Mouse (Mus musculus) embryonic facial prominence, embryonic 10.5 days (tissue): ENCODE data around the gene Hoxc5. TPM values are rescaled to one million over a fixed set of nuclear protein-coding genes. Genes with fewer than 3 reads are reported as not detected.

Experiments used
- DNase-seq: peaks from one replicate; pipeline ENCODE4 v3.0.0-alpha.2; 2017; ENCODE audit warnings: low spot score
- H3K27ac ChIP-seq: fragments of 300-500 bp; sonication (generic); replicated peaks from 2 replicates; pipeline ENCODE4 v1.5.1; 2016; ENCODE audit warnings: mild to moderate bottlenecking
- H3K27me3 ChIP-seq: fragments of 300-500 bp; sonication (generic); replicated peaks from 2 replicates; pipeline ENCODE4 v1.6.1; 2016; ENCODE audit warnings: low read depth, mild to moderate bottlenecking; ENCODE audit not compliant: poor library complexity, severe bottlenecking
- H3K36me3 ChIP-seq: fragments of 300-500 bp; sonication (generic); replicated peaks from 2 replicates; pipeline ENCODE4 v1.6.1; 2016; ENCODE audit warnings: mild to moderate bottlenecking, moderate library complexity
- H3K4me1 ChIP-seq: fragments of 300-500 bp; sonication (generic); 2 replicates; pipeline ENCODE4 v1.6.1; 2016
- H3K4me3 ChIP-seq: fragments of 300-500 bp; sonication (generic); 2 replicates; pipeline ENCODE4 v1.5.1; 2016; ENCODE audit warnings: mild to moderate bottlenecking, moderate library complexity
- H3K9me3 ChIP-seq: fragments of 300-500 bp; sonication (generic); 2 replicates; pipeline ENCODE4 v1.6.1; 2016; ENCODE audit warnings: mild to moderate bottlenecking
- WGBS: fragments of 180-500 bp; shearing (Covaris S2); methylation state at CpG from one replicate; pipeline ENCODE4 v1.1.7; 2016; 5-methylcytosine and 5-hydroxymethylcytosine counted together
- polyA plus RNA-seq: library from polyadenylated mRNA; unstranded; fragments of >200 nt; fragmentation: Nextera tagmentation; extraction: Ambion mirVana; gene quantifications from 2 replicates; pipeline ENCODE4 v1.2.1, GENCODE M21; 2016

Hoxc5 gene
- polyA plus RNA-seq, 1 experiment from 2014 or later: 0.07 TPM

DNA sequence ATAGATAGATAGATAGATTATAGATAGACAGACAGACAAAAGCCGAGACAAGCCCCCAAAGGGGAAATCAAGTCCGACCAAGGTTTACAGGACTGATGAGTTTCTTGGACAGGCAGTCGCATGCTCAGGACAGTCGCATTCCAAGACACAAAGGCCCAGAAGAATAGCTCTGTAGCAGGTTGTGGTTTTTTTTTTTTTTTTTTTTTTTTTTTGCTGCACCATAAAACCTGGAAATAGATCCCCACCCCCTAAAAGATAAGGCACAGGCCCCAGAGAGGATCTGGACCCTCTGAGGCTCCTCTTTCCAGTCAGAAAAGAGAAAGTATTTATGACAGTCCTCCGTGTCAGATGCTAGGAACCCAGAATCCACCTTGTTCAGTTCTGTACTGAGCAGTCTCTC is 20.8 kb downstream of the Hoxc5 start:
- peaks cover 3% of the 10 kb centered on the region; the same call in 1 of the 2 replicates for H3K4me1 ChIP-seq
- H3K4me3 ChIP-seq: no peak overlapping the region

DNA sequence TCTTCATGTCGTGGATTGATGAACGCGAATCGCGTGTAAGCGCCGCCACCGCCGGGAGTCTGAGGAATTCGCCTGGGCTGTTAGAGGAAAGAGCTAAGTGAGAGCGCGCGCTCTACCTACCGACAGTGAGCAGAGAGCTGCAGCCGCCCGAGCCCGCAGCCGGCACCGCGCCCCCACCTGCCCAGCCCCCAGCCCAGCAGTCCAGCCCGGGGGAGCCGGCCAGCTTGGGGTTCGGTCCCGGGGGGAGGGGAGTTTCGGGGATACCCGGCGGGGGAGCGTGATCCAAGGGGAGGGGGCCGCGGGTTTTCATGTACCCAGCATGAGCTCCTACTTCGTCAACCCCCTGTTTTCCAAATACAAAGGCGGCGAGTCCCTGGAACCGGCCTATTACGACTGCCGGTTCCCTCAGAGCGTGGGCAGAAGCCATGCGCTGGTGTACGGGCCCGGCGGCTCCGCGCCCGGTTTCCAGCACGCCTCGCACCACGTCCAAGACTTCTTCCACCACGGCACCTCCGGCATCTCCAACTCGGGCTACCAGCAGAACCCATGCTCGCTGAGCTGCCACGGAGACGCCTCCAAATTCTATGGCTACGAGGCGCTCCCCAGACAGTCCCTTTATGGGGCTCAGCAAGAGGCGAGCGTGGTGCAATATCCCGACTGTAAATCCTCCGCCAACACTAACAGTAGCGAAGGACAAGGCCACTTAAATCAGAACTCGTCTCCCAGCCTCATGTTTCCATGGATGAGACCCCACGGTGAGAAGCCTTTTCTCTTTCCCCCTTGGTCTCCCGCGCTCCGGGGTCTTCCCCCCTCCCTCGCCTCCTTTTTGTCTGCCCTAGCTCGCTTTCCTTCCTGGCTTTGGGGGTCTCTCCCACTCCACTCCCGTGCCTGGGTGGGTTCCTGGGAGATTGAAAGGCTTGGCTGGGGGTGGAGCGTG is 23.5 kb downstream of the Hoxc5 start, which contains the start of gene Hoxc8:
Gene Hoxc8 (plus strand): TSS at position 147 of the 937 bp plus-strand sequence.
- Histone ChIP-seq H3K27ac (no peak within 1 kb of the TSS), H3K27me3 (peaks cover 100% of the 10 kb centered on the region), H3K9me3 (no peaks in the 10 kb centered on the region), H3K36me3 (no peaks in the 10 kb centered on the region), H3K4me3 (no peak within 1 kb of the TSS), H3K4me1 (peaks cover 3% of the 10 kb centered on the region; the same call in 1 of the 2 replicates)
- WGBS: 1% methylated on average over 69 of the region's 69 CpGs
- DNase-seq: no peak

More for the DNA sequence above, 20.8 kb downstream of the Hoxc5 start:
- Histone ChIP-seq H3K27me3 (peaks cover 100% of the 10 kb centered on the region), H3K9me3 (no peaks in the 10 kb centered on the region), H3K36me3 (no peaks in the 10 kb centered on the region), H3K27ac (no peak overlapping the region)
- WGBS: 9% methylated on average over 5 of the region's 5 CpGs
- no peak for DNase-seq

DNA sequence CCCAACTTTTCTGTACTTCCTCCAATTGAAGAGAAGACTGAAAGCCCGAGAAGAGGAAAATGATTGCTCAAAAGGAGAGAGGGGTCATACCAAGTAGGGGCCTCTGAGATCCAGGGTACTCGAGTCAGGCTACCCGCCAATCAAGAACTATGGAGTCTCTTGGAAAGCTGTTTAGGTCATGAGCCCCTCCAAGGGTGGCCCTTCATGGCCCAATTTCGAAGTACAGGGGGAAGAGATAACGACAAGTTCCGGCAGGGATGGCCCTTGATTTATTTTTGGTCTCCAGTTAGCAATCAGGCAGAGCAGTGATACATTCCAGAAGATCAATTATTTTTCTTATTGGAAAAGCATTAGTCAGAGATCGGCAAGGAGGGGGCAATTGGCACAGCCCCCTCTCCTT is 24.5 kb downstream of the Hoxc5 start:
- WGBS: 3% methylated on average over 7 of the region's 7 CpGs
- Histone ChIP-seq H3K4me1 (peaks cover 3% of the 10 kb centered on the region; the same call in 1 of the 2 replicates), H3K27me3 (peaks cover 100% of the 10 kb centered on the region), H3K9me3 (no peaks in the 10 kb centered on the region), H3K4me3 (no peak overlapping the region), H3K36me3 (no peaks in the 10 kb centered on the region), H3K27ac (no peak overlapping the region)
- no peak for DNase-seq

DNA sequence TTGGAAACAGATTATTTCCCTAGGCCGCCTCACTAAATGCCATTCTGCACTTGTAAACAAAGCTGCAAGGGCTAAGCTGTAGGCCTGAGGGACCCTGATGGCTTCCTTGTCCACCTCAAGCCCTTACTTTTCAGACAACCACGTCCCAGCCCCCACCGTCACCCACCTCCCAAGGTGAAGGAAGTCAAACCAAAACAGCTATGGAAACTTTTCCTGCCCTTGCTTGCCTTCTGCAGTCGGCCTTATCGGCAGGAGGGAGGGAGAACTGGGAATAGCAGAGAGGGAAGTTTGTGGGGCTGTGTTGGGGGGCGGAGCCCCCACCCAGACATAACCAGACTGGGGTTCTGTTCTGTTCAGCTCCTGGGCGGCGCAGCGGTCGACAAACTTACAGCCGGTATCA is 25.0 kb downstream of the Hoxc5 start:
- Histone ChIP-seq H3K27me3 (peaks cover 100% of the 10 kb centered on the region), H3K27ac (no peak overlapping the region), H3K4me3 (no peak overlapping the region), H3K4me1 (peaks cover 3% of the 10 kb centered on the region; the same call in 1 of the 2 replicates), H3K9me3 (no peaks in the 10 kb centered on the region), H3K36me3 (no peaks in the 10 kb centered on the region)
- WGBS: under 1% methylated on average over 11 of the region's 11 CpGs
- DNase-seq: no peak

DNA sequence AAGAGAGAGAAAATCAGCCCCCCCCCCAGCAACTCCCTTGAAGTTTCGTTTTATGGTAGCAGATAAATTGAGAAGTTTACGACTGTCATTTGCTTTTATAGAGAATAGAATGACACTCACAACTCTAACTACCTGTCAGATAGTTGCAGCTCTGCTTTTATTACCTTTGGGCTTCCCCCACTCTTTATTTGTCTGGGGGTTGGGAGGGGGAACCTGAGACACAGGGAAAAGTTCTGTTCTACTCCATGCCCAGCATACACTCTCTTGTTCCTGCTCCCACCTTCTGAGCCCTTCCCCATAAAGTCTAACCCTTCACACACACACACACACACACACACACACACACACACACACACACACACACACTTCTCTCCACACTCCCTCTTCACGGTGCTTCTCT is 25.6 kb downstream of the Hoxc5 start:
- WGBS: under 1% methylated on average over 3 of the region's 3 CpGs
- no peaks in the 10 kb centered on the region for H3K9me3 ChIP-seq
- H3K4me1 ChIP-seq: peaks cover 3% of the 10 kb centered on the region; the same call in 1 of the 2 replicates
- H3K4me3 ChIP-seq: no peak overlapping the region
- peaks cover 100% of the 10 kb centered on the region for H3K27me3 ChIP-seq
- DNase-seq: no peak
- H3K27ac ChIP-seq: no peak overlapping the region
- H3K36me3 ChIP-seq: no peaks in the 10 kb centered on the region

DNA sequence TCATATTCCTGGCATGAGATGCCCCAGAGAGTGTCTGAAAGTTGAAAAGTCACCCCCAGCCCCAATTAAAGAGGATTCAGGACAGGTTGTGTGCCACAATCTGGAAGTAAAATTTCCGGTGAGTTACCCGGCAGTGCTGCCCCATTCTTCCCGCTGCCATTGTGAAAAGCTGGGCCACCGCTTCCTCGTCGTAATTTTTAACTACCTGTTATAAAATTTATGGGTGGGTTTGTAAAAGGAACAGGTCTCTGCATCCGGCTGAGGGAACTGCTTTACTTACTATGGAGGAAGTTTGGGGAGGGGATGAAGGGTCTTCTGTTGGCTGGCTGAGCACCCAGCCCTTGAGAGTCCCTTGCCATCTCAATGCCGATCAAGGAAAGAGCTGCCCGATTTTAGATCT is 29.3 kb downstream of the Hoxc5 start:
- WGBS: 2% methylated on average over 9 of the region's 9 CpGs
- no peak overlapping the region for H3K27ac ChIP-seq
- H3K4me3 ChIP-seq: no peak overlapping the region
- H3K9me3 ChIP-seq: no peaks in the 10 kb centered on the region
- no peak for DNase-seq
- peaks cover 19% of the 10 kb centered on the region for H3K4me1 ChIP-seq
- no peaks in the 10 kb centered on the region for H3K36me3 ChIP-seq
- peaks cover 100% of the 10 kb centered on the region for H3K27me3 ChIP-seq

DNA sequence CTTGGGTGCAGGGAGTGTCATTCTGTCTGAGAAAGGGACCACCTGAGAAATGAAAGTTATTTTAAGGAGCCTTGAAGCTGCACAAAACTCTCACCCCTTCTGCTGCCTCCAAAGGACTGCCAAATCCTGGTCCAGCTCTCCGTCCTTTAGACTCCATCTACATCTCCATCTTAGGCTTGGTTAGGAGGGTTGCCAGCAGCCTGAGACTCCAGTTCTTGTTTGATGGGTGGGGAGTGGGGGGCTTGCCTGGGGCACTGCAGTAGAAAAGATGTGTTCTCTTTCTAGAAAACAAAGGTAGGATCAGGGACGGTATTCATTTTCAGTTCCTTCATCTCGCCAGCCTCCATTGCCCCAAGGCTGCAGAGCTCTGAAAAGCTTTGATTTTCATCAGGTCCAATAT is 30.2 kb downstream of the Hoxc5 start:
- no peak overlapping the region for H3K4me3 ChIP-seq
- no peaks in the 10 kb centered on the region for H3K9me3 ChIP-seq
- H3K4me1 ChIP-seq: peaks cover 19% of the 10 kb centered on the region
- H3K27ac ChIP-seq: no peak overlapping the region
- H3K36me3 ChIP-seq: no peaks in the 10 kb centered on the region
- peaks cover 100% of the 10 kb centered on the region for H3K27me3 ChIP-seq
- under 1% methylated on average over 3 of the region's 3 CpGs for WGBS
- no peak for DNase-seq

DNA sequence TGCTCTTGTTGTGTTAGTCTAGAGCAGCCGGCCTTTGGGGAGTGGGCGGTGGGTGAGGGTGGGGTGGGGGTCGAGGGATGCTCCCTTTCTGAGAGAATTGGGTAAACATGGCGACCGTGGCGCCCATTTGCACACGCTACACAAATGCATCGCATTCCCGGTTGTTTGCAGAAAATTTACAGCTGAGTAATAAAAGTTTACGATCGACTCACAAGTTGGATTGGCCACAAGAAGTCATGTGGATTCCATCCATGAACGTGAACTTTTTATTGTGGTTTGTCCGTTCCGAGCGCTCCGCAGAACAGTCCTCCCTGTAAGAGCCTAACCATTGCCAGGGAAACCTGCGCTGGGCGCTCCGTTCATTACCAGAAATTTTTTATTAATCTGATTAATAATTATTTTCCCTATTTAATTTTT is 30.7 kb downstream of the Hoxc5 start, which contains the start of gene Hoxc6:
Gene Hoxc6 (plus strand): TSS at position 319 of the 417 bp plus-strand sequence.
- WGBS: 1% methylated on average over 19 of the region's 19 CpGs
- Histone ChIP-seq H3K27ac (no peak within 1 kb of the TSS), H3K4me3 (peak within 1 kb of the TSS; percentile 54), H3K27me3 (peaks cover 100% of the 10 kb centered on the region), H3K9me3 (no peaks in the 10 kb centered on the region), H3K36me3 (no peaks in the 10 kb centered on the region), H3K4me1 (peaks cover 19% of the 10 kb centered on the region)
- no peak for DNase-seq

DNA sequence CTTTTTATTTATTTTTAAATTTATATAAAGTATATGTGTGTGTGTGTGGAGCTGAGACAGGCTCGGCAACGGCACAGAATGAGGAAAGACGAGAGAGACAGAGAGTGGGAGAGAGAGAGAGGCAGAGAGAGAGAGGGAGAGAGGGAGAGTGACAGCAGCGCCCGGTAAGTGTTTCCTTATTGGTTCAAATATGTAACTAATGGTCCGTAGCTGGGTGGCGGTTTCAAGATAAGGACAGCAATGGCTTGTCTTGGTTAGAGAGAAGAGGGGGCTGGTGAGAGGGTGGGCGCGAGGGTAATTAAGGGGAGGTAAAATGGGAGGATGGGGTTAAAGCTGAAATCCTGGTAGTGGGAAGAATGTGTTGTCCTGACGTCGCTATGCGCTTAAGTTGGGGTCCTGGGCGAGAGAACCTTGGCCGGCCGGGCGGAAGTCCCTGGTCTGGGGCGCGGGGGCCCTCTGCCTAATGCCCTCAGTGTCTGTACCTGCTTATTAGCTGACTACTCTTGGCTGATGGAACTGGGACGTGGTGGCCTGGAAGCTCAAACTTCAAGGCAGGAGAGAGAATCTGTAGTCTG is 31.5 kb downstream of the Hoxc5 start:
- Histone ChIP-seq H3K4me1 (peaks cover 19% of the 10 kb centered on the region), H3K4me3 (peak overlapping the region; percentile 54), H3K27ac (no peak overlapping the region), H3K27me3 (peaks cover 100% of the 10 kb centered on the region), H3K36me3 (no peaks in the 10 kb centered on the region), H3K9me3 (no peaks in the 10 kb centered on the region)
- no peak for DNase-seq
- under 1% methylated on average over 19 of the region's 19 CpGs for WGBS

DNA sequence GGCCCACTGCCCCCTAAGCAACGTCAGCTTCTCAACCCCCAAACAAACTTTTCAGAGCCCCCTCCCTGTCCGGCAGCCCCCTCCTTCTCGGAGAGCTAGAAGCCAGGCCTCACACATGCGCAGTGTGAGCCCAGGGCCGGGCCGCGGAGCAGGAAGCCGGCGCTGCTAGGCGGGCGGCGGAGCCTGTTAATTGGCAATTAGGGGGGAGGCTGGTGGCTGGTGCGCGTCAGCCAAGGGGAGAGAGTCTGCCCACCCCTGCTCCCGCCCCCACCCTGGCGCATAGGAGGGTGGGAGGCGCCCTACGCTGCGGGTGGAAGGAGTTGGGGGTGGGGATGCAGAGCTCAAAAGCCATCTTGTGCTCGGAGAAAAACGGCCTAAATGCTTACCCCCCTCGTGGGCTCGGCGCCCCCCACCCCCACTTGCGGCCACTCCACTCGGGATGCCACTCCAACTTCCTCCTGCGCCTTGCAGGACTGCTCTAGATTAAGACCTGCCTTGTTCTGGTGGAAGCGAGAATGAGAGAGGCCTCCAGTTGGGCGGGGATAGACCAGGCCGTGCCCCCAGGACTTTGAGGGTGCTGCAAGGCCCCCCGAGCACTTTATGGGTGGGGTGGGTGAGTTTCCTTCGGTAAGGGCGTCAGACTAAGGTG is 32.1 kb downstream of the Hoxc5 start:
- H3K36me3 ChIP-seq: no peaks in the 10 kb centered on the region
- H3K9me3 ChIP-seq: no peaks in the 10 kb centered on the region
- under 1% methylated on average over 33 of the region's 33 CpGs for WGBS
- peak; percentile 72 for DNase-seq
- H3K4me1 ChIP-seq: peaks cover 19% of the 10 kb centered on the region
- no peak overlapping the region for H3K27ac ChIP-seq
- peak overlapping the region; percentile 54 for H3K4me3 ChIP-seq
- peaks cover 100% of the 10 kb centered on the region for H3K27me3 ChIP-seq

DNA sequence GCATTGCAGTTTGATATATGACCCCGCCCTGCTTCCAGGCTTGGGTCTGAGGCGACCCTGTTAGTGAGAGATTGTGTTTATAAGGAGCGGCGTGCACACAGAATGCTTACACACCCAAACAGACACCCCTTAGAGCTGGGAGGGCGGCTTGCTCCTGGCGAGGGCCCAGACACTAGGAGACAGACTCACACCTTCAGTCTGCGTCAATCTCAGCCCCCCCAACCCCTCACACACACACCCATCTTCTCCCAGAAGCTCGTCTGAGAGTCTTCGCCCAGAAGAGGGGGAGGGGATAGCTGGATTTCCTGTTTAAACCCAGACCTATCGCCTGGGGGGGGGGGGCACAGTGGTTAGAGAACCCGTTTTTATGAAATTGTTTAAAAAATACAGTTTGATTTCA is 32.7 kb downstream of the Hoxc5 start:
- peaks cover 19% of the 10 kb centered on the region for H3K4me1 ChIP-seq
- DNase-seq: peak; percentile 32
- no peak overlapping the region for H3K4me3 ChIP-seq
- H3K9me3 ChIP-seq: no peaks in the 10 kb centered on the region
- no peak overlapping the region for H3K27ac ChIP-seq
- H3K36me3 ChIP-seq: no peaks in the 10 kb centered on the region
- WGBS: 1% methylated on average over 11 of the region's 11 CpGs
- H3K27me3 ChIP-seq: peaks cover 100% of the 10 kb centered on the region

DNA sequence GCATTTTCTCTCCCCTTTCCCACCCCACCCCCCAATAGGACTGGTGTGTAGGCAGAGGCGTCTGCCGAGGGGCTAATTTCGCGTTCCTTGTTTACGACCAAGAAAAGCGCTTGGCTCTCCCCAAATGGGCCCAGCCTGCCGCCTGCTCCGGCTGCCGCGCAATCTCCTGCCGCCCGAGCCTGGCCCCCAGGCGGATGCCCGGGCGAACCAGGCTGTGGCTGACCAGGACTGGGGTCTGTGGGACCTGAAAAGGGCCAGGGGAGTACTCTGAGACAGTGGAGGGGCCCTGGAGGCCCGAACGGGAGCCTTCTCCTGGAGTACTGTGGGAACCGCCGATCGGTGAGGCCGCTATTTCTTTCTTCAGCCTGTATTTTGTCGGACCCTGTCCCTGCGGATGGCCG is 33.3 kb downstream of the Hoxc5 start:
- Histone ChIP-seq H3K4me3 (no peak overlapping the region), H3K36me3 (no peaks in the 10 kb centered on the region), H3K27me3 (peaks cover 100% of the 10 kb centered on the region), H3K27ac (no peak overlapping the region), H3K4me1 (peaks cover 19% of the 10 kb centered on the region), H3K9me3 (no peaks in the 10 kb centered on the region)
- peak; percentile 53 for DNase-seq
- WGBS: under 1% methylated on average over 24 of the region's 24 CpGs
